Mouse (Mus musculus) heart, embryonic 14.5 days (tissue): ENCODE data around the gene Sgsm2. TPM values are rescaled to one million over a fixed set of nuclear protein-coding genes. Genes with fewer than 3 reads are reported as not detected.

Experiments
- ATAC-seq: fragments of 200-750 bp; cut with Nextera tagmentation; 2 replicates; pipeline ENCODE4 v1.8.0; 2017; ENCODE audit warnings: low read depth, moderate TSS enrichment; ENCODE audit not compliant: insufficient number of reproducible peaks, insufficient read depth, low FRiP score
- H3K27ac ChIP-seq, 2 experiments: fragments of 200-500 bp in 1 of 2; fragments of 300-500 bp in 1 of 2; sonication (generic) in 1 of 2; replicated peaks in 1 of 2; 2 replicates each; pipeline ENCODE4 v1.5.1; 2012 to 2014; ENCODE audit warnings: low read depth in 2 of 2, low read length in 2 of 2, control low read depth in 1 of 2, mild to moderate bottlenecking in 1 of 2, mixed read lengths in 1 of 2; ENCODE audit not compliant: control insufficient read depth in 1 of 2, insufficient read depth in 1 of 2
- H3K27me3 ChIP-seq: fragments of 300-500 bp; sonication (generic); 2 replicates; pipeline ENCODE4 v1.6.1; 2014; ENCODE audit warnings: mild to moderate bottlenecking, low read length, control low read depth; ENCODE audit not compliant: control insufficient read depth, insufficient read depth
- H3K36me3 ChIP-seq: fragments of 300-500 bp; sonication (generic); 2 replicates; pipeline ENCODE4 v1.6.1; 2014; ENCODE audit warnings: mild to moderate bottlenecking, control low read depth, low read length, mixed read lengths; ENCODE audit not compliant: control insufficient read depth, insufficient read depth
- H3K4me1 ChIP-seq, 2 experiments: fragments of 200-500 bp in 1 of 2; fragments of 300-500 bp in 1 of 2; sonication (generic) in 1 of 2; 2 replicates each; pipeline ENCODE4 v1.6.1; 2012 to 2014; ENCODE audit warnings: low read length in 2 of 2, control low read depth in 1 of 2, mixed read lengths in 1 of 2; ENCODE audit not compliant: control insufficient read depth in 2 of 2, insufficient read depth in 2 of 2
- H3K4me2 ChIP-seq: fragments of 300-500 bp; sonication (generic); 2 replicates; pipeline ENCODE4 v1.6.1; 2014; ENCODE audit warnings: mild to moderate bottlenecking, low read length
- H3K4me3 ChIP-seq, 2 experiments: fragments of 200-500 bp in 1 of 2; fragments of 300-500 bp in 1 of 2; sonication (generic) in 1 of 2; 2 replicates each; pipeline ENCODE4 v1.5.1; 2012 to 2014; ENCODE audit warnings: low read length in 2 of 2, mild to moderate bottlenecking in 2 of 2, control low read depth in 1 of 2, low read depth in 1 of 2, moderate library complexity in 1 of 2; ENCODE audit not compliant: control insufficient read depth in 1 of 2, insufficient read depth in 1 of 2
- H3K9ac ChIP-seq: fragments of 300-500 bp; sonication (generic); 2 replicates; pipeline ENCODE4 v1.6.1; 2014; ENCODE audit warnings: mild to moderate bottlenecking, low read length
- H3K9me3 ChIP-seq: fragments of 300-500 bp; sonication (generic); 2 replicates; pipeline ENCODE4 v1.6.1; 2016; ENCODE audit warnings: low read length, control low read depth; ENCODE audit not compliant: control insufficient read depth
- WGBS: fragments of 180-500 bp; shearing (Covaris S2); extraction: QIAGEN DNeasy Blood & Tissue Kit; methylation state at CpG from one replicate; pipeline ENCODE4 v1.1.7; 2014; 5-methylcytosine and 5-hydroxymethylcytosine counted together
- polyA plus RNA-seq: library from polyadenylated mRNA; unstranded; fragments of >200 nt; fragmentation: Nextera tagmentation; extraction: Ambion mirVana; gene quantifications from 2 replicates; pipeline ENCODE4 v1.2.1, GENCODE M21; 2014

The Sgsm2 gene
- polyA plus RNA-seq, 1 experiment from 2014 or later: 5.3 TPM

- H3K4me2 ChIP-seq: no peak overlapping the region; the same call in 1 of the 2 replicates
- no peak overlapping the region for H3K9ac ChIP-seq
- no peaks in the 10 kb centered on the region for H3K9me3 ChIP-seq
- peaks cover 4% of the 10 kb centered on the region; the same call in 1 of the 2 replicates for H3K36me3 ChIP-seq
- H3K27me3 ChIP-seq: no peaks in the 10 kb centered on the region
- H3K27ac ChIP-seq: 0 out of 4 replicates have a peak overlapping the region, but pooled peaks of 1 of the 2 experiments have one; percentile 99
- no peak for ATAC-seq
- H3K4me1 ChIP-seq: peaks cover 38 to 51% of the 10 kb centered on the region in 2 experiments
- 89% methylated on average over 22 of the region's 22 CpGs for WGBS
- no peak overlapping the region for H3K4me3 ChIP-seq
Measured at GRCm38 (mm10) chr11:74836225-74837055, 60.4 kb downstream of the Sgsm2 start.

DNA sequence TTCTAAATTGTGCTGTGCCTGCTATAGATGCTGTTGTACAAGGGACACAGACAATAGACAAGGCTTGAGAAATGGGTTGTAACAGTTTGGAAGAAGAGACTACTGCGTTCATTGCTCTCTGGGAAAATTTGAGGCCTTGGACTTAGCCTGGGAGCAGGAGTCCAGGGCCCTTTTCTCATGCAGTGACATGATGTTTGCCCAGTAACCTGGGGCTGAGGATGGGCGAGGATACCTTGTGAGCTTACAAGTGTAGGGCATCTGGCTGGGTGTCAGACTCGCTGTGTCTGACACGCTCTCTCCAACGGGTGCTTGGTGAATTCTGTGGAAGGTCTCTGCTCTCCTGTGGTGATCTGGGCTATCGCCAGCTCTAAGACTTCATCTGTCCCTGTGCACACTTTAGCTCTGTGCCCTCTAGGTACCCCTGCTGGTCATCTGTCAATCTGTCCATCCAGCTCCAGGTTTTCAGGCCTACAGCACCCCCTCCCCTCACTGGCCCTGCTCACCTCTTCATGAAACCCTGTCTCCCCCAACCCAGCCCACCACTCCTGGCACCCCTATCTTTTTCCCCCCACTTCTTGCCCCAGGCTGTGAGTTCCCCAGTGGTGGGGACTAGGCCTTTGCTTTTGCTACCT lies 61.2 kb downstream of the Sgsm2 start:
- no peaks in the 10 kb centered on the region for H3K27me3 ChIP-seq
- H3K36me3 ChIP-seq: peaks cover 4% of the 10 kb centered on the region; the same call in 1 of the 2 replicates
- no peak for ATAC-seq
- no peak overlapping the region for H3K4me3 ChIP-seq
- H3K9ac ChIP-seq: peak overlapping the region; percentile 39; the same call in 1 of the 2 replicates
- H3K27ac ChIP-seq: no peak overlapping the region
- 88% methylated on average over 6 of the region's 6 CpGs for WGBS
- H3K4me2 ChIP-seq: no peak overlapping the region
- H3K9me3 ChIP-seq: no peaks in the 10 kb centered on the region
- peaks cover 32 to 45% of the 10 kb centered on the region in 2 experiments for H3K4me1 ChIP-seq

- Histone ChIP-seq H3K4me1 (peaks cover 29 to 40% of the 10 kb centered on the region in 2 experiments), H3K36me3 (peaks cover 4% of the 10 kb centered on the region; the same call in 1 of the 2 replicates), H3K27me3 (no peaks in the 10 kb centered on the region), H3K4me2 (no peak overlapping the region), H3K9me3 (no peaks in the 10 kb centered on the region), H3K4me3 (no peak overlapping the region), H3K9ac (peak overlapping the region; percentile 59), H3K27ac (peak overlapping the region; percentile 30 to 96)
- 38% methylated on average over 5 of the region's 5 CpGs for WGBS
- no peak for ATAC-seq
Measured at GRCm38 (mm10) chr11:74834650-74835277, 62.1 kb downstream of the Sgsm2 start.

DNA sequence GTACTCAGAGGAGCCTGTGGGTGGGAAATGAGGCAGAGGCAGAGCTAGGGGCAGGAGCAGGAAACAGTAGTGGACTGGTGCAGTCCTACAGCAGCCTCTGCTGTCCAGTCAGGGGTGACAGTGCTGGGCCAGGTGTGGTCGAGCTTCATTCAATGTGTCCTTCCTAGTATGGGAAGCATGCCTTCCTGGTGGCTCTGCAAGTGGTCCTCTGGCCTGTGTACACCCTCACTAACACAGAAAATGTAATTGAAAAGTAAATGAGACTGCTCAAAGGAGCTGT lies 62.6 kb downstream of the Sgsm2 start:
- Histone ChIP-seq H3K36me3 (peaks cover 4% of the 10 kb centered on the region; the same call in 1 of the 2 replicates), H3K4me3 (no peak overlapping the region), H3K4me2 (peak overlapping the region; percentile 79; the same call in 1 of the 2 replicates), H3K4me1 (peaks cover 27 to 38% of the 10 kb centered on the region in 2 experiments), H3K27me3 (no peaks in the 10 kb centered on the region), H3K9me3 (no peaks in the 10 kb centered on the region), H3K27ac (peak overlapping the region; percentile 30 to 96), H3K9ac (peak overlapping the region; percentile 59)
- 28% methylated on average over 1 of the region's 1 CpGs for WGBS
- ATAC-seq: no peak

DNA sequence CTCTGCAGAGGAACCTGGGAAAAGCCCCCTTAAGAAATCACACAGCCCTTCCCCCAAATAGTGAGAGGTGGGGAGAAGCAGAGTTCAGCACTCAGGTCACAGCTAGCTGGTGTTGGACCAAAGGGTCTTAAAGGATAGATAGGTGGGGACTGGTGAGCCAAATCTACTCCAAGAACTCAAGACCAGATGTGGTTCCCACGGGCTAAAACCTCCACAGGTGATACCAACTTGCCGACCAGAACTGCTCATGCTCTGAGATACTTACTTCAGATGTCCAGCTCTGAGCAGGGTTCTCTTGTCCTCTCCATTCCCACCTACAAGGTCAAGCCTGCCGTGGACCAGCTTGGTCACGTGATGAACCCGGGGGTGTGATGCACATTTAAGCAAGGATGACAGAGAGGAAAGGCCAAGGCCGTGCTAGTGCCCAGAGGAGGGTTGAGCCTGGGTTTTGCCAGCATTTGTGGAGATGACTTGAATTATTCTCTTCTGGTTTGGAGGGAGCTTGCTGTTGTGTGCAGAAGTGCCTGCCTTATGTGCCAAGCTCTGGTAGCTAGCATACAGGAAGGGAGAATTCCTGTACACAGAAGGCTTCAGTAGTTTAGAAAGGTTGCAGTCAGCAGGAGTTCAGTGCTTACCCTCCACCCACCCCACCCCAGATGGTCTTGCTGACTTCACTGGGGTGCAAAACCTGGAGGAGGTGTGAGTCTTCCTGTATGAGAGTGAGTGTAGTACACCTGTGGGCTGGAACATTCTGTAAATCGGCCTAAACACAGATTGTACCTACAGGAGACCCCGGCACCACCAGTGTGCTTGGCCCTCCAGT lies 63.1 kb downstream of the Sgsm2 start:
- 64% methylated on average over 8 of the region's 8 CpGs for WGBS
- H3K4me3 ChIP-seq: peak overlapping the region in 1 of 2 experiments; percentile 92; a peak in 1 of 4 replicates

DNA sequence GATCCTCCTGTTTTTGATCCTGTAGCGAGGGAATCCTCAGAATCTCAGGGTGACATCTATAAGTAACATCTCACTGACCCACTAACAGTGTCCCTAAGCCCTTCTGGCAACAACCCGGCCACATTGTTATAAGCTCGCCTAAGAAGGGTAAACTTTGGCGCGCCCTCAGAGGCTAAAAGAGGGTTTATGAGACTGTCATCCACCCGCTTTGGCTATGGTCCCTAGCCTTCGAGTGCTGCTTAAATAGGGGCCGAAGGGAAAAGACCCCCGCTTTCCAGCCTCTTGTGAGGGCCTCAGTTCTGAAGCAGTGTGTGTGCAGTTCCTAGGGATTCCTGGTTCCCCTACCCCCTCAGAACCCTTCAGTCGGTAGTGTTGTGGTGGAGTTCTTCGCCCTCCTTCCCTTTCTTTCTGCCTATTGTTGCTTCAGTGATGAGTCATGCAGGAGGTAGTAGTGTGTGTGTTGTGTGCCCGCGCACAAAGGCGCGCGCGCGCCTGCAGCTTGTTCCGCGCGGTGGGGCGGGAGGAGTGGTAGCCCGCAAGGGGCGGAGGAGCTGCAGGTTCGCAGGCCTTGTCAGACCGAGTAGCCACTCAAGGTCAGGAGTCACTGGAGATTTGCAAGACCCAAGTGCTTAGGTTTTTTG lies 64.2 kb downstream of the Sgsm2 start:
- Histone ChIP-seq H3K4me3 (peak overlapping the region; percentile 50 to 92), H3K36me3 (peaks cover 4% of the 10 kb centered on the region; the same call in 1 of the 2 replicates), H3K9ac (peak overlapping the region; percentile 74), H3K27me3 (no peaks in the 10 kb centered on the region), H3K9me3 (no peaks in the 10 kb centered on the region), H3K27ac (peak overlapping the region; percentile 96 to 99), H3K4me2 (peak overlapping the region; percentile 79), H3K4me1 (peaks cover 28 to 41% of the 10 kb centered on the region in 2 experiments)
- WGBS: under 1% methylated on average over 26 of the region's 26 CpGs
- no peak for ATAC-seq

More for the DNA sequence above, 63.1 kb downstream of the Sgsm2 start:
- peaks cover 27 to 37% of the 10 kb centered on the region in 2 experiments for H3K4me1 ChIP-seq
- H3K4me2 ChIP-seq: peak overlapping the region; percentile 79
- no peaks in the 10 kb centered on the region for H3K9me3 ChIP-seq
- peak overlapping the region; percentile 30 to 96 for H3K27ac ChIP-seq
- peak overlapping the region; percentile 74 for H3K9ac ChIP-seq
- peaks cover 4% of the 10 kb centered on the region; the same call in 1 of the 2 replicates for H3K36me3 ChIP-seq
- H3K27me3 ChIP-seq: no peaks in the 10 kb centered on the region
- ATAC-seq: no peak
